Mouse (Mus musculus): ENCODE measurements at regions not wholly inside any gene's neighbourhood (a gene's known extent, or its start where the extent isn't known, plus 50 kb on each side); places are given as distances from the start of the nearest gene placed in this dataset.
"Not testable (repeated sequence)": the region's sequence is repeated elsewhere in the genome, so short reads cannot be mapped to it uniquely, and the experiment has no call there.

- no peak for ATAC-seq (replicated peaks; ENCODE audit: insufficient number of reproducible peaks, low FRiP score, low TSS enrichment, poor library complexity, severe bottlenecking)
Observed at GRCm38 (mm10) chr12:69494648-69495047, 88.2 kb downstream of the Vcpkmt start.

- ATAC-seq (replicated peaks; ENCODE audit: insufficient number of reproducible peaks, low FRiP score, low TSS enrichment, poor library complexity, severe bottlenecking): no peak
Observed at GRCm38 (mm10) chr12:69489686-69490085, 93.1 kb downstream of the Vcpkmt start.

- ATAC-seq (replicated peaks; ENCODE audit: insufficient number of reproducible peaks, low FRiP score, low TSS enrichment, poor library complexity, severe bottlenecking): no peak
Observed at GRCm38 (mm10) chr12:69486903-69487302, 95.9 kb downstream of the Vcpkmt start.

GRCm38 (mm10) chr12:69485652-69486651 lies 96.9 kb downstream of the Vcpkmt start:
- peak; percentile 96 for ATAC-seq (replicated peaks; ENCODE audit: insufficient number of reproducible peaks, low FRiP score, low TSS enrichment, poor library complexity, severe bottlenecking)

GRCm38 (mm10) chr12:69481420-69481819 lies 101.4 kb downstream of the Vcpkmt start:
- no peak for ATAC-seq (replicated peaks; ENCODE audit: insufficient number of reproducible peaks, low FRiP score, low TSS enrichment, poor library complexity, severe bottlenecking)

- peak; percentile 62 for ATAC-seq (replicated peaks; ENCODE audit: insufficient number of reproducible peaks, low FRiP score, low TSS enrichment, poor library complexity, severe bottlenecking)
Observed at GRCm38 (mm10) chr12:69476631-69477091, 104.4 kb upstream of the Gm9887 start.

GRCm38 (mm10) chr12:69476131-69476530 lies 103.9 kb upstream of the Gm9887 start:
- no peak for ATAC-seq (replicated peaks; ENCODE audit: insufficient number of reproducible peaks, low FRiP score, low TSS enrichment, poor library complexity, severe bottlenecking)

- ATAC-seq (replicated peaks; ENCODE audit: insufficient number of reproducible peaks, low FRiP score, low TSS enrichment, poor library complexity, severe bottlenecking): peak; percentile 80
Observed at GRCm38 (mm10) chr12:69474916-69475661, 102.8 kb upstream of the Gm9887 start.

- no peak for ATAC-seq (replicated peaks; ENCODE audit: insufficient number of reproducible peaks, low FRiP score, low TSS enrichment, poor library complexity, severe bottlenecking)
Observed at GRCm38 (mm10) chr12:69474141-69474915, 102.1 kb upstream of the Gm9887 start.

- ATAC-seq (replicated peaks; ENCODE audit: insufficient number of reproducible peaks, low FRiP score, low TSS enrichment, poor library complexity, severe bottlenecking): no peak
Observed at GRCm38 (mm10) chr12:69473379-69474057, 101.3 kb upstream of the Gm9887 start.

GRCm38 (mm10) chr12:69472912-69473311 lies 100.7 kb upstream of the Gm9887 start:
- no peak for ATAC-seq (replicated peaks; ENCODE audit: insufficient number of reproducible peaks, low FRiP score, low TSS enrichment, poor library complexity, severe bottlenecking)

GRCm38 (mm10) chr12:69471876-69472275 lies 99.6 kb upstream of the Gm9887 start:
- ATAC-seq (replicated peaks; ENCODE audit: insufficient number of reproducible peaks, low FRiP score, low TSS enrichment, poor library complexity, severe bottlenecking): no peak

GRCm38 (mm10) chr12:69469004-69469403 lies 96.7 kb upstream of the Gm9887 start:
- ATAC-seq (replicated peaks; ENCODE audit: insufficient number of reproducible peaks, low FRiP score, low TSS enrichment, poor library complexity, severe bottlenecking): no peak

- ATAC-seq (replicated peaks; ENCODE audit: insufficient number of reproducible peaks, low FRiP score, low TSS enrichment, poor library complexity, severe bottlenecking): no peak
Observed at GRCm38 (mm10) chr12:69467363-69467762, 95.1 kb upstream of the Gm9887 start.

- no peak for ATAC-seq (replicated peaks; ENCODE audit: insufficient number of reproducible peaks, low FRiP score, low TSS enrichment, poor library complexity, severe bottlenecking)
Observed at GRCm38 (mm10) chr12:69464906-69465305, 92.6 kb upstream of the Gm9887 start.

- ATAC-seq (replicated peaks; ENCODE audit: insufficient number of reproducible peaks, low FRiP score, low TSS enrichment, poor library complexity, severe bottlenecking): not testable (repeated sequence)
Observed at GRCm38 (mm10) chr12:69463327-69463726, 91.1 kb upstream of the Gm9887 start.

GRCm38 (mm10) chr12:69461888-69462840 lies 89.9 kb upstream of the Gm9887 start:
- ATAC-seq (replicated peaks; ENCODE audit: insufficient number of reproducible peaks, low FRiP score, low TSS enrichment, poor library complexity, severe bottlenecking): peak; percentile 58
